Mouse (Mus musculus) myocyte (in vitro differentiated cells): Measurements from ENCODE around the gene Gpr89.

Experiments used
- CEBPB ChIP-seq: IDR thresholded peaks from 2 replicates; pipeline ENCODE4 v1.6.1; 2011; ENCODE audit warnings: mild to moderate bottlenecking, moderate library complexity; ENCODE audit not compliant: poor library complexity, insufficient read depth, severe bottlenecking
- E2F4 ChIP-seq: IDR thresholded peaks from one replicate; pipeline ENCODE4 v1.6.1; 2011; ENCODE audit warnings: mild to moderate bottlenecking, control low read depth, moderate library complexity; ENCODE audit not compliant: insufficient read depth
- MAX ChIP-seq: IDR thresholded peaks from one replicate; pipeline ENCODE4 v1.6.1; 2011; ENCODE audit warnings: low read depth, mild to moderate bottlenecking, control low read depth
- MYOD1 ChIP-seq, 3 experiments: IDR thresholded peaks; one replicate each; pipeline ENCODE4 v1.6.1; 2011; ENCODE audit warnings: control low read depth in 2 of 3, low read depth in 2 of 3, mild to moderate bottlenecking in 2 of 3, moderate library complexity in 1 of 3; ENCODE audit not compliant: insufficient read length in 2 of 3, control insufficient read depth in 1 of 3
- MYOG ChIP-seq, 3 experiments: IDR thresholded peaks; one replicate each; pipeline ENCODE4 v1.6.1; 2011; ENCODE audit warnings: control low read depth in 2 of 3, low read depth in 2 of 3, mild to moderate bottlenecking in 2 of 3; ENCODE audit not compliant: insufficient read length in 2 of 3, control insufficient read depth in 1 of 3, insufficient read depth in 1 of 3
- POLR2A ChIP-seq: IDR thresholded peaks from one replicate; pipeline ENCODE4 v1.6.1; 2011; ENCODE audit warnings: low read depth, mild to moderate bottlenecking, control low read depth, moderate library complexity; ENCODE audit not compliant: insufficient read length
- POLR2AphosphoS2 ChIP-seq: IDR thresholded peaks from one replicate; pipeline ENCODE4 v1.6.1; 2011; ENCODE audit warnings: low read depth, control low read depth; ENCODE audit not compliant: insufficient read length
- REST ChIP-seq: IDR thresholded peaks from one replicate; pipeline ENCODE4 v1.6.1; 2011; ENCODE audit warnings: mild to moderate bottlenecking, control low read depth, moderate library complexity; ENCODE audit not compliant: insufficient read depth, insufficient read length
- TCF12 ChIP-seq: IDR thresholded peaks from one replicate; pipeline ENCODE4 v1.6.1; 2011; ENCODE audit warnings: mild to moderate bottlenecking, control low read depth; ENCODE audit not compliant: poor library complexity, insufficient read depth, severe bottlenecking
- TCF3 ChIP-seq: IDR thresholded peaks from one replicate; pipeline ENCODE4 v1.6.1; 2011; ENCODE audit warnings: low read depth, control low read depth; ENCODE audit not compliant: insufficient read length
- USF1 ChIP-seq: IDR thresholded peaks from one replicate; pipeline ENCODE4 v1.6.1; 2011; ENCODE audit warnings: low read depth, mild to moderate bottlenecking, control low read depth, moderate library complexity

DNA sequence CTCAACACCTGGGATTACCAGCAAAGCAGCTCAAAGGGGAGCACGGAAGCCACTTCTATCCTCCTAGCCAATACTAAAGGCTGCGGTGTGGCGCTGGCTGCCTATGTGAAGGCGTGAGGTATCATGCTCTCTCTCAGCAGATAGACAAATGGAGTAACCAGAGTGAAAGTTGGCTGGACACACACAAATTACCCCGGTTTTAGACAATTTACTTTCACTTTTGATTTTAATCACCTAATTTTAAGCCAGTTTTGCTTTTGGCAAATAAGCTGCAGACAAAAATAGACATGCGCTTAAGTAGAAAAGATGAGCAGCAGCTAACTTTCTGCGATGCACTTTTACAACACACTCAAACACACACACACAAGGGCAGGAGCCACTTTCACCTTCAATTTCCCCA lies 21.5 kb downstream of the Gpr89 start:
- TF ChIP-seq E2F4 (no peak), POLR2A (no peak), POLR2AphosphoS2 (no peak), MAX (no peak), TCF12 (no peak), USF1 (no peak), MYOG (IDR thresholded peaks at IDR 0.05; ENCODE audit: control insufficient read depth in 1 of 3, insufficient read depth in 1 of 3, insufficient read length in 2 of 3, low read depth in 2 of 3) (no peak), MYOD1 (IDR thresholded peaks at IDR 0.05; ENCODE audit: control insufficient read depth in 1 of 3, insufficient read length in 2 of 3, low read depth in 2 of 3) (no peak), CEBPB (no peak), REST (no peak), TCF3 (no peak)
